Mouse (Mus musculus) thymus, adult 2 months (tissue): ENCODE results near the gene Slco2b1. TPM values are rescaled to one million over a fixed set of nuclear protein-coding genes. Genes with fewer than 3 reads are reported as not detected.

Experiments used
- DNase-seq: peaks from one replicate; pipeline ENCODE4 v3.0.0; 2021
- H3K27ac ChIP-seq: fragments of 200-500 bp; 2 replicates; pipeline ENCODE4 v1.5.1; 2012; ENCODE audit warnings: low read length, control low read depth; ENCODE audit not compliant: control insufficient read depth, insufficient read depth
- H3K27me3 ChIP-seq: fragments of 200-500 bp; 2 replicates; pipeline ENCODE4 v1.6.1; 2012; ENCODE audit warnings: mild to moderate bottlenecking, low read length, moderate library complexity, mixed read lengths; ENCODE audit not compliant: control insufficient read depth, insufficient read depth
- H3K36me3 ChIP-seq: fragments of 200-500 bp; 2 replicates; pipeline ENCODE4 v1.6.1; 2012; ENCODE audit warnings: mild to moderate bottlenecking, low read length, moderate library complexity; ENCODE audit not compliant: control insufficient read depth, insufficient read depth
- H3K4me1 ChIP-seq: fragments of 200-500 bp; replicated peaks from 2 replicates; pipeline ENCODE4 v1.6.1; 2012; ENCODE audit warnings: low read length; ENCODE audit not compliant: control insufficient read depth, insufficient read depth
- H3K4me3 ChIP-seq: fragments of 200-500 bp; 2 replicates; pipeline ENCODE4 v1.5.1; 2012; ENCODE audit warnings: mild to moderate bottlenecking, low read length, control low read depth, moderate library complexity; ENCODE audit not compliant: control insufficient read depth, insufficient read depth
- CTCF ChIP-seq: fragments of 200-500 bp; IDR thresholded peaks from 2 replicates; pipeline ENCODE4 v1.5.1; 2012; ENCODE audit warnings: mild to moderate bottlenecking, control low read depth, low read length, moderate library complexity, borderline replicate concordance; ENCODE audit not compliant: control insufficient read depth, poor library complexity, insufficient read depth; ENCODE audit errors: extremely low read depth
- POLR2A ChIP-seq: fragments of 200-500 bp; IDR thresholded peaks from 2 replicates; pipeline ENCODE4 v1.6.1; 2012; ENCODE audit warnings: mild to moderate bottlenecking, low read length, control low read depth, moderate library complexity; ENCODE audit not compliant: control insufficient read depth, poor library complexity, insufficient read depth; ENCODE audit errors: extremely low read depth
- WGBS: fragments of 180-500 bp; shearing (Covaris S2); methylation state at CpG from one replicate; pipeline ENCODE4 v1.1.7; 2018; 5-methylcytosine and 5-hydroxymethylcytosine counted together
- polyA plus RNA-seq: library from polyadenylated mRNA; depleted of rRNA; stranded (reverse); fragments of >200 nt; gene quantifications from 2 replicates; pipeline ENCODE4 v1.2.3, GENCODE M21; 2012

Gene Slco2b1
- polyA plus RNA-seq, 1 experiment: 36.1 TPM

DNA sequence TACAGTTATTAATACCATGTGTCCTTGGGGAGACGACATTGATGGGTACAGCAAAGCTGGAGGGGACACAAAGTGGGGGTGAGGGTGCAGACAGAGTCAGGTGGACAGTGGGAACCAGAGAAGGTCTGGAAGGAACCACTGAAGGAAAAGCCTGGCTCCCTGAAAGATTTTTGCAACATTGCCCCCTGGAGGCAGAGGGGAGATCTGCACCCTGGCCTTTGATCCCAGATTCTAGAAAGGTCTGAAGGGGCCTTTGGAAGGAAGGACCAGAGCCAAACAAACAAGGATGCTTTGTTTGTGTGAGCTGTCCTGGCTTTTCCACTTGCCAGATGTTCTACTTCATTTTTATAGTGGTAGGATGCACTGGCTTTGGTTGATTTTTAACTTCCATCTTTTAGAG is 664 bp downstream of the Slco2b1 start:
- Histone ChIP-seq H3K4me3 (no peak overlapping the region), H3K4me1 (no peaks in the 10 kb centered on the region; the same call in 1 of the 2 replicates), H3K36me3 (no peaks in the 10 kb centered on the region), H3K27me3 (no peaks in the 10 kb centered on the region), H3K27ac (no peak overlapping the region)
- TF ChIP-seq POLR2A (no peak), CTCF (peak; percentile 49; the same call in 1 of the 2 replicates)
- WGBS: 29% methylated on average over 1 of the region's 1 CpGs
- peak; percentile 53 for DNase-seq

DNA sequence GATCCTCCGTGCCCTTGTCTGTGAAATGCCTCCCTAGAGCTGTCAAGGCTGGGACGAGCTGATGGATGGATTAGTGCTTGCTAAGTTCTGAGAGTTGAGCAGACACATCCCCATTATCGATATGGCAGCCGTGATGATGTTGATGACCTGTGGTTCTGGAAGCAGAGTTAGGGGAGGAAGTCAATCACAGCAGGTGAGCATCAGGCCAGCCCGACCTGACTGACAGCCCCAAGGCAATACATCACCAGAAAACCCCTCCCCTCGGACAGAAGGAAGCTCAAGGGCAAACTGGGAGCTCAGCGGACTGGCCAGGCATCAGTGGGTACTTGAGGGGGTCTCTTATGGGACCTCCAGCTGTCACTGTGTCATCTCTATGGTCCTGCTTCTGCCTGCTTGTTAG is 1.1 kb downstream of the Slco2b1 start:
- H3K27ac ChIP-seq: no peak overlapping the region
- no peaks in the 10 kb centered on the region; the same call in 1 of the 2 replicates for H3K4me1 ChIP-seq
- WGBS: 76% methylated on average over 7 of the region's 7 CpGs
- no peaks in the 10 kb centered on the region for H3K36me3 ChIP-seq
- H3K4me3 ChIP-seq: no peak overlapping the region
- H3K27me3 ChIP-seq: no peaks in the 10 kb centered on the region
- DNase-seq: no peak
- no peak for TF ChIP-seq CTCF
- TF ChIP-seq POLR2A: no peak

DNA sequence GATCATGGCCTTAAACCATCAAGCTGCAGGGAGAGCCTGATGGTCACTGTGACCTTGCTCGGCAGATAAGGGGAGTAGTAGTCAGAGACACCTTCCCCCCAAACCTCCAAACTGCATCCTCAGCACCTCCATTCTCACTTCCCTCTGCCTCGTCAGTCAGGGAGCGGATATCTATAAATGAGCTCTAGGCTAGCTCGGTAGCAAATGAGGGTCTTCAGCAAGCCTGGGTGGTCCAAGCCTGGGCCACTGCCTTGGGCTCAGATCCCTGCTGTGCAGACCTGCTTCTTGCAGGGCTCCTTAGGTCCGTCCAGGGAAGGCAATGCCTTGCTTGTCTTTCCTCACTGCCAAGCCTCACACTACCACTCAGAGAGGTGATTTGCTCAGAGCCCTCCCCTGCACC is 2.4 kb downstream of the Slco2b1 start:
- H3K27me3 ChIP-seq: no peaks in the 10 kb centered on the region
- DNase-seq: no peak
- WGBS: 88% methylated on average over 5 of the region's 5 CpGs
- TF ChIP-seq POLR2A: no peak
- no peak for TF ChIP-seq CTCF
- H3K4me3 ChIP-seq: no peak overlapping the region
- no peak overlapping the region for H3K27ac ChIP-seq
- H3K36me3 ChIP-seq: no peaks in the 10 kb centered on the region
- no peaks in the 10 kb centered on the region; the same call in 1 of the 2 replicates for H3K4me1 ChIP-seq

DNA sequence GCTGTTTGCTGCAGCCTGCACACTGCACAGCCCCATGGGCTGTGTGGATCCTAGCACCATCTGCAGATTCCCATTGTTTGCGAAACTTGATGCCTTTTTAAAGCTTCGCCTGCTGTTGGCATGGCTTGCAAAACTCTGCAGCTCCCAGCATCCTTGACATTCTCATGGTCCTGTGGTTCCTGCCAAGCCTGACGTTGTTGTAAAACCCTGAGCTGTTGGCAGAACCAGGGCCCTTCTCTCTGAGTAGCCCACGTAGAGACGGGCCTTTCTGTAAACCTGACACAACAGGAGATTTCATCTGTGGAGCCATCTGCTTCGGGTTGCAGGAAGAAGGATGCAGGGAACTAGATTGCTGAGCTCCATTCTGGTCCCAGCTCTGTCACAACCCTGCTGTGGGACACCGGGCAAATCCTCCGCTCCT is 2.8 kb downstream of the Slco2b1 start:
- 90% methylated on average over 8 of the region's 8 CpGs for WGBS
- no peak for DNase-seq
- H3K27ac ChIP-seq: no peak overlapping the region
- no peaks in the 10 kb centered on the region for H3K27me3 ChIP-seq
- no peak overlapping the region for H3K4me3 ChIP-seq
- no peaks in the 10 kb centered on the region; the same call in 1 of the 2 replicates for H3K4me1 ChIP-seq
- TF ChIP-seq POLR2A (no peak), CTCF (no peak)
- H3K36me3 ChIP-seq: no peaks in the 10 kb centered on the region

DNA sequence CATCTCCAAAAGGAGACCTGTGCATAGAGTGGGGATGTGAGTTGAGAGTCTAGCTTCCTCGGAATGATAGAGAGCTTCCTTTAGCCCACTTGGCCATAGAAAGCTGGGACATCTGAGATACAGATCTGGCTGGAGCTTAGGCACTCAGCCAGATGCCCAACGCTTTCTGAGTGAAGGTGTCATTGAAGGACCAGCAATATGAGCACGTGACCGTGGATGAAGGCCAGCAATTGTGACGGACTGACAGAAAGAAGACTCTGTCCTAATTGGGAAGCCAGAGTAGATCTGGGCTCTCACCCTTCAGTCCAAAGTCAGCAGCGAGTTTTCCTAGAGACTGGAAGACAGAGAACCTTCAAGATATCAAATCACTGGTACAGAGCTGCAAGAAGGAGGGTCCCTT is 3.5 kb downstream of the Slco2b1 start:
- DNase-seq: no peak
- no peak overlapping the region for H3K27ac ChIP-seq
- no peaks in the 10 kb centered on the region for H3K36me3 ChIP-seq
- TF ChIP-seq CTCF (no peak), POLR2A (no peak)
- H3K4me3 ChIP-seq: no peak overlapping the region
- WGBS: 87% methylated on average over 6 of the region's 6 CpGs
- no peaks in the 10 kb centered on the region; the same call in 1 of the 2 replicates for H3K4me1 ChIP-seq
- H3K27me3 ChIP-seq: no peaks in the 10 kb centered on the region

DNA sequence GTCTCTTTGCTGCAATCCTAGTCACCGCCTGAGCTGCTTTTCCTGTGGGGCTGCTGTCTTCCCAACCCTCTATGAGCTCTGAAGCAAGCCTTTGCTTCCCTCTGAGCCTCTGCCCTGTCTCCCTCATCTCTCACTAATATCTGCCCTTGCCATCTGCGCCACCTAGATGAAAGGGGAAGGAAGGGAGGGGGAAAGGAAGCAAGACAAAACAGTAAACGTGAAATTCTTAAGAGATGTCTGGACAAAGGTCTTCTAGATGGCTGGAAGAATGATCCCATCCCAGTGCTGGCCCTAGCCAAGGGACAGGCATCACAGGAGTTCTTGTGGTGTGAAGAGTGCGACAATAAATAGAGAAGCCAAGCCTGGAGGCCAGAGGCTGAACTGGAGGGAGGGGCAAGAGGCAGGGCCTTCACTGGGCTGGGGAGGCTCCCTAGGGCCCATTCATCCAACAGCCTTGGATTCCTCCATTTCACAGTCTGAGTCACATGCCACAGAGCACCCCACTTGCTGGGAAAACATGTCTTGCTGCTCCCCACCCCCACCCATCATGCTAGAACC is 4.0 kb downstream of the Slco2b1 start:
- H3K36me3 ChIP-seq: no peaks in the 10 kb centered on the region
- H3K27me3 ChIP-seq: no peaks in the 10 kb centered on the region
- H3K4me1 ChIP-seq: no peaks in the 10 kb centered on the region; the same call in 1 of the 2 replicates
- no peak for TF ChIP-seq POLR2A
- no peak overlapping the region for H3K27ac ChIP-seq
- 15% methylated on average over 4 of the region's 4 CpGs for WGBS
- DNase-seq: no peak
- H3K4me3 ChIP-seq: no peak overlapping the region
